Mouse (Mus musculus) forebrain, embryonic 11.5 days (tissue): ENCODE measurements at regions not wholly inside any gene's neighbourhood (a gene's known extent, or its start where the extent isn't known, plus 50 kb on each side); places are given as distances from the start of the nearest gene placed in this dataset.

ENCODE experiments used
- ATAC-seq: fragments of 200-750 bp; cut with Nextera tagmentation; replicated peaks from 2 replicates; pipeline ENCODE4 v1.8.0; 2017; ENCODE audit warnings: moderate TSS enrichment; ENCODE audit not compliant: low FRiP score
- DNase-seq: peaks from one replicate; pipeline ENCODE4 v3.0.0-alpha.2; 2017; ENCODE audit warnings: low spot score
- H3K27ac ChIP-seq: fragments of 300-500 bp; sonication (generic); 2 replicates; pipeline ENCODE4 v1.5.1; 2014; ENCODE audit warnings: low read depth, low read length
- H3K27me3 ChIP-seq: fragments of 300-500 bp; sonication (generic); 2 replicates; pipeline ENCODE4 v1.6.1; 2014; ENCODE audit warnings: mild to moderate bottlenecking, low read length, mixed read lengths; ENCODE audit not compliant: control insufficient read depth, insufficient read depth
- H3K36me3 ChIP-seq: fragments of 300-500 bp; sonication (generic); 2 replicates; pipeline ENCODE4 v1.6.1; 2014; ENCODE audit warnings: mild to moderate bottlenecking, low read length, moderate library complexity, mixed read lengths; ENCODE audit not compliant: control insufficient read depth, insufficient read depth
- H3K4me1 ChIP-seq: fragments of 300-500 bp; sonication (generic); replicated peaks from 2 replicates; pipeline ENCODE4 v1.6.1; 2014; ENCODE audit warnings: low read length, mixed read lengths; ENCODE audit not compliant: control insufficient read depth, insufficient read depth
- H3K4me2 ChIP-seq: fragments of 300-500 bp; sonication (generic); 2 replicates; pipeline ENCODE4 v1.6.1; 2014; ENCODE audit warnings: low read depth, mild to moderate bottlenecking, low read length, moderate library complexity, mixed read lengths; ENCODE audit not compliant: severe bottlenecking
- H3K4me3 ChIP-seq: fragments of 300-500 bp; sonication (generic); 2 replicates; pipeline ENCODE4 v1.5.1; 2014; ENCODE audit warnings: low read depth, low read length
- H3K9ac ChIP-seq: fragments of 300-500 bp; sonication (generic); 2 replicates; pipeline ENCODE4 v1.6.1; 2014; ENCODE audit warnings: low read length
- H3K9me3 ChIP-seq: fragments of 300-500 bp; sonication (generic); 2 replicates; pipeline ENCODE4 v1.6.1; 2016; ENCODE audit warnings: low read length, mixed read lengths; ENCODE audit not compliant: control insufficient read depth
- WGBS: fragments of 180-500 bp; shearing (Covaris S2); extraction: QIAGEN DNeasy Blood & Tissue Kit; methylation state at CpG from one replicate; pipeline ENCODE4 v1.1.7; 2014; 5-methylcytosine and 5-hydroxymethylcytosine counted together

DNA sequence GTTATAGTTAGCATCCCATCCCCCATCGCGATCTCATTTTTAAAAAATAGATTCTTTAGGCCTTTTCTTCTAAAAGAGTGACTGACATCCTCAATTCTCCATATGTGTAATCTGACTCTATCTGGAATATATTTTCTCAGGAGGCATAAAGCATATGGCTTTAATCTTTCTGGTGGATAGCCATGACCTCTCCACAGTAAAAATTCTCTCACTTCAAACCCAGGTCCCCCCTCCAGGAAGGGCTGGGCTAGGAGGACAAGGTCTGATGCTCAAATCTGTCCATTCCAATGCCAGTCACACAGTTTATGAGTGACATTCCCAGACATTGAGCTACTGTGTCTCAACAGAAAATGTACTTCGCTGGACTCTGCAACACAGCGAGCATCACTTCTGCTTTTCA, 226.8 kb upstream of the Kdm8 start:
- ATAC-seq: no peak
- 88% methylated on average over 4 of the region's 4 CpGs for WGBS
- no peak for DNase-seq

DNA sequence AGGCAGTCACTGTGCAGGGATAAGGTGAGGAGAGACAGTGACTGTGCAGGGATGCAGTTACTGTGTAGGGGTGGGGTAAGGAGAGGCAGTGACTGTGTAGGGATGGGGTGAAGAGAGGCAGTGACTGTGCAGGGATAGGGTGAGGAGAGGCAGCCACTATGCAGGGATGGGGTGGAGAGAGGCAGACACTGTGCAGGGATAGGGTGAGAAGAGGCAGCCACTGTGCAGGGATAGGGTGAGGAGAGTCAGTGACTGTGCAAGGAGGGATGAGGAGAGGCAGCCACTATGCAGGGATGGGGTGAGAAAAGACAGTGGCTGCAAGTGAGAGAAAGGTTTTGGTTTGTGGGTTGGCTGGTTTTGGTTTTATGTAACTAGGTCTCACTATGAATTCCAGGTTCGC, 221.8 kb upstream of the Kdm8 start:
- DNase-seq: no peak
- Histone ChIP-seq H3K36me3 (no peaks in the 10 kb centered on the region), H3K4me1 (no peaks in the 10 kb centered on the region), H3K27me3 (no peaks in the 10 kb centered on the region), H3K27ac (no peak overlapping the region), H3K4me3 (no peak overlapping the region), H3K9ac (no peak overlapping the region), H3K9me3 (no peaks in the 10 kb centered on the region), H3K4me2 (no peak overlapping the region)
- 74% methylated on average over 1 of the region's 1 CpGs for WGBS
- no peak for ATAC-seq

More for the DNA sequence above, 226.8 kb upstream of the Kdm8 start:
- Histone ChIP-seq H3K4me2 (no peak overlapping the region), H3K27me3 (no peaks in the 10 kb centered on the region), H3K4me1 (no peaks in the 10 kb centered on the region), H3K4me3 (no peak overlapping the region), H3K36me3 (no peaks in the 10 kb centered on the region), H3K9ac (no peak overlapping the region), H3K27ac (no peak overlapping the region), H3K9me3 (no peaks in the 10 kb centered on the region)

DNA sequence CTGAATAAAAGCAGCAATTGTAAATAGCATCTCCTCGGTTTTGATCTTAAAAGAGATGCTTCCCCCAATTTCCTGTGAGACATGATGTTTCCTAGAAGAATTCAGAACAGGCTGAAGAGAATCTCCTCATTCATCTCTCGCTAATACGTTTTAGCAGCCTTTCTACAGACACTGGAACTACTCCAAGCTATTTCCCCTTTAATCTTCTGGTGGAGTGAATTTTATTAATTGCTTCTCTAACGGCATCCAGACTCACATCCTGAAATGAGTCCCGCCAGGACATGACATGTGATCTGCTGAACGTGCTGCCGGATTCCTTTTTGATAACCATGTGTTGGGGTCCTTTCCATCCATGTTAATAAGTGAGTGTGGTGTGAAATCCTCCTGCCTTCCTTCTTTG, 209.6 kb upstream of the Kdm8 start:
- H3K4me3 ChIP-seq: no peak overlapping the region
- ATAC-seq: no peak
- no peaks in the 10 kb centered on the region for H3K4me1 ChIP-seq
- no peak overlapping the region for H3K4me2 ChIP-seq
- no peak overlapping the region for H3K27ac ChIP-seq
- H3K9ac ChIP-seq: no peak overlapping the region
- no peaks in the 10 kb centered on the region for H3K36me3 ChIP-seq
- WGBS: 75% methylated on average over 7 of the region's 7 CpGs
- H3K9me3 ChIP-seq: no peaks in the 10 kb centered on the region
- no peak for DNase-seq
- H3K27me3 ChIP-seq: no peaks in the 10 kb centered on the region

DNA sequence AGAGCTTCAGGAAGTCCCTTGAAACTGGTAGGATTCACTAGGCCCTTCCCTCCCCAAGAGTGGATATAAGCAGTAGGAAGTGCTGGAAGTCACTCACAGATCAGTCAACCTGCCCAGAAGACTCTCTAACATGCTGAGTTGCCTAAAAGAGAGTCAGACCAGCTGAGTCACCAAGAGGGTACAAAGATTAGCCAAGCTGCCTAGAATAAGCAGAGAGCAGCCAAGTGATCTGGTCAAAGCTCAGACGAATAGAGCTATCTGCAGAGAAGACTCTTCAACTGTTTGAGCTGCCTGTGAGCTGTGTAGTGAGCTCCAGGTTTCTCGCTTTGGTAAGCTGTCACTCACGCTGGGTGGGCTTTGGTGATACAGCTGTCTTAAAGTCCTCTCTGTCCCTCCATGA, 207.4 kb upstream of the Kdm8 start:
- no peak for DNase-seq
- 92% methylated on average over 3 of the region's 3 CpGs for WGBS
- Histone ChIP-seq H3K36me3 (no peaks in the 10 kb centered on the region), H3K4me1 (no peaks in the 10 kb centered on the region), H3K27ac (no peak overlapping the region), H3K27me3 (no peaks in the 10 kb centered on the region), H3K4me3 (no peak overlapping the region), H3K9me3 (no peaks in the 10 kb centered on the region), H3K4me2 (no peak overlapping the region), H3K9ac (no peak overlapping the region)
- ATAC-seq: no peak

DNA sequence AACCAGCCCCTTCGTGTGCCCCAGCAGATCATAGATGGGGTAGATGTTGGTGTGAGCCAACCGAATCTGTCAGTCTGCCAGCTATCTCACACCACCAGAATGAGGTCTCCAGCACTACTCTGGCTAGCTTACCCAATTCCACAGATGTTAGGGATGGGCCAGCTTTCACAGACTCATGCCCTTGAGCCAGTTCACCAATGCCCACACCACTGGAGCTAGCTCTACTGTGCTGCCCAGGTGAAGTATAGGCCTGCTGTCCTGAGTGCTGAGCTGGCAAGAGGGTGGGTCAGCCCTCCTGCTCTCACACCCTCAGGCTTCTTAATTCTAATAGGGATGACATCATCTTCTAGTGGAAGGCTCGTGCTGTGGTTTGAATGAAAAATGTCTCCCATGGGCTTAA, 201.5 kb upstream of the Kdm8 start:
- Histone ChIP-seq H3K9me3 (no peaks in the 10 kb centered on the region), H3K27ac (no peak overlapping the region), H3K36me3 (no peaks in the 10 kb centered on the region), H3K9ac (no peak overlapping the region), H3K4me1 (no peaks in the 10 kb centered on the region), H3K4me2 (no peak overlapping the region), H3K27me3 (no peaks in the 10 kb centered on the region), H3K4me3 (no peak overlapping the region)
- DNase-seq (no peak), ATAC-seq (no peak)
- WGBS: 80% methylated on average over 3 of the region's 3 CpGs

DNA sequence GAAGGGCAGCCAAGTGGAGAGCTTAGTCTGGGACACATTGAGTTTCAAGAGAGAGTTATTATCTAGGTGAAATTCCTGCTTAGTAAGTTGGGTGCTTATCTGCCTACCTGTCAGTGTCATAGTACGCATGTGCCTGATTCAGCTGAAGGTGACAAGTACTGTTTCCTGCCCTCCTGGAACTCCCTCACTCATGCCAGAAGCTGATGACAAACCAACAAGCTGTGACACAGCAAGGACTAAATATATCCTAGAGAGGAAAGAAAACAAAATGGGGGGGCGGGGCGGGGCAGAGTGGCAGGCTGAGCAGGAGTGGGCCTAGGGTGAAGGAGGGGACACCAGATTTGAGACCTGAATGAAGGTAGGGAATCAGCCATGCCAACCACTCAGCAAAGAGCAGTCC, 196.1 kb upstream of the Kdm8 start:
- Histone ChIP-seq H3K9me3 (no peaks in the 10 kb centered on the region), H3K27me3 (no peaks in the 10 kb centered on the region), H3K4me2 (no peak overlapping the region), H3K4me1 (no peaks in the 10 kb centered on the region), H3K27ac (no peak overlapping the region), H3K9ac (no peak overlapping the region), H3K4me3 (no peak overlapping the region), H3K36me3 (no peaks in the 10 kb centered on the region)
- ATAC-seq (no peak), DNase-seq (no peak)
- WGBS: 94% methylated on average over 3 of the region's 3 CpGs

DNA sequence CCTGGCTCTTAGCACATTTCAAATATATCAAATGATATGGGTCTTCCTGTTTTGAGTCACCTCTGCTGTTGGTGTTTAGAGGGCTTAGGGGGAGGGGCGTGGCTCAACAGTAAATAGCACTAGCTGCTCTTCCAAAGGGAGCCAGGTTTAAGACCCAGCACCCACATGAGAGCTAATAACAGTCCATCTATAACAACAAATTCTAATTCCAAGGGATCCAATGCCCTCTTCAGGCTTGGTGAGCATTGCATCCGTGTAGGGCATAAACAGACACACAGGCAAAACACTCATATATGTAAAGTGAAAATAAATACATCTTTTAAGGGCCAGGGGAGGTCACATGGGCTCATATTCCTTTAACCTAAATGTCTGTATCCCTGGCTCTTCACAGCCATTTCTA, 194.1 kb upstream of the Kdm8 start:
- no peak overlapping the region for H3K9ac ChIP-seq
- no peaks in the 10 kb centered on the region for H3K36me3 ChIP-seq
- H3K4me1 ChIP-seq: no peaks in the 10 kb centered on the region
- 84% methylated on average over 2 of the region's 2 CpGs for WGBS
- H3K4me2 ChIP-seq: no peak overlapping the region
- peak; percentile 17 for DNase-seq
- no peak overlapping the region for H3K4me3 ChIP-seq
- ATAC-seq: no peak
- no peak overlapping the region for H3K27ac ChIP-seq
- H3K9me3 ChIP-seq: no peaks in the 10 kb centered on the region
- H3K27me3 ChIP-seq: no peaks in the 10 kb centered on the region

DNA sequence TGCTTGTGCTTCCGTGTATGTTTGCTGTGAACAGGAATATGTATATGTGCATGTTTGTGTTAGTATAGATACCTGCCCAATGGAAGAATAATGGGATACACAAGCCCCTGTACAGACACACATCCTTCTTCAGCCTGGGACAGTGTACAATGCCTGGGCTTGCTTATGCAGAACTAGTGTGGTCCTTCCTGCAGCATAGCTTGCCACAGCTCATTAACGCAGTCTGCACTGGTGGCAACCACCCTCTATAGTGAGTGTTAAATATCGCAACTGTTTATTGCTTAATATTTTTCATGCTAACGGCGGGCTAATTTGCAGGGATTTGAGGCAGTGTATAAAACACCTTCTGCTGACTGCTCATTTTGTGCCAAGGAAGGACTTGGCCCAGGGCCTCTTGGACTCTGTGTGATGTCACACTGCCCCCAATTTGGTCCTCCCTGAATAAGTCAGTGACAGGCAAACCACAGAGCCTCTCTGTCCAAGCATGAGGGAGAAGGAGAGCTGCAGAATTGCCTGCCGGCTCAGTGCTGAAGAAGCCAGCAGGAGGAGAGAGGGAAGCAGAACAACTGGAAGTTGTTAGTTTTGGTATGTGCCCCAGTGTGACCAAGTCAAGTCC, 193.4 kb upstream of the Kdm8 start:
- ATAC-seq (no peak), DNase-seq (peak; percentile 33)
- Histone ChIP-seq H3K9ac (no peak overlapping the region), H3K36me3 (no peaks in the 10 kb centered on the region), H3K27ac (no peak overlapping the region), H3K27me3 (no peaks in the 10 kb centered on the region), H3K4me1 (no peaks in the 10 kb centered on the region), H3K9me3 (no peaks in the 10 kb centered on the region), H3K4me3 (no peak overlapping the region), H3K4me2 (no peak overlapping the region)
- WGBS: 69% methylated on average over 6 of the region's 6 CpGs

DNA sequence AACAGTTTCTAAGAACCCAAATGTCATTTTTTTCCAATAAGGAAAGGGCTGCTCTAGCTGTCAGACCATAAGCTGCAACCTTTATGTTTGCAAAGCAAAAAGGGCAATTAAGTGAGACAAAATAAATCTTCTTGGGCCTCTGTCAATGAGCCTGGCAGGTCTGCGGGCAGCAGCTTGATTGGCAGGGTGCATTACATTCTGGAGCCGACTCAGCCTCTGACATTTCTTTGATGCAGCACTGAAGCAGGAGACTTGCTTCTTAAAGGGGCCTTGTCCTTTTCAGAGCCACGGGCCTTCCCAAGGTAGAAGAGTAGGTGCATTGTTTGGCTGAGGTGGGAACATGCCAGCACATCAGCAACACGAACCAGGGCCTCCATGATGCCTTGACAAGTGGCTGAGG, 190.2 kb upstream of the Kdm8 start:
- Histone ChIP-seq H3K27ac (no peak overlapping the region), H3K27me3 (no peaks in the 10 kb centered on the region), H3K36me3 (no peaks in the 10 kb centered on the region), H3K4me2 (no peak overlapping the region), H3K9me3 (no peaks in the 10 kb centered on the region), H3K4me3 (no peak overlapping the region), H3K4me1 (no peaks in the 10 kb centered on the region), H3K9ac (no peak overlapping the region)
- 0 out of 2 replicates have a peak, but pooled peaks have one; percentile 15 for ATAC-seq
- WGBS: 27% methylated on average over 4 of the region's 4 CpGs
- DNase-seq: no peak
